Mouse (Mus musculus): ENCODE results near the gene Bst2.

Gene Bst2

GRCm38 (mm10) chr8:71537028-71537867 lies at the start of gene Bst2:
Gene Bst2, minus strand, starts transcription at chr8:71537456.
- peak; percentile 95 for DNase-seq (ENCODE audit: low spot score in 2 of 2)

GRCm38 (mm10) chr8:71586891-71587290 lies 49.6 kb upstream of the Bst2 start:
- DNase-seq (ENCODE audit: low spot score in 2 of 2): no peak

GRCm38 (mm10) chr8:71580201-71580600 lies 42.9 kb upstream of the Bst2 start:
- no peak for DNase-seq (ENCODE audit: low spot score in 2 of 2)

- DNase-seq (ENCODE audit: low spot score in 2 of 2): peak; percentile 67
These were observed 42.2 kb upstream of the Bst2 start for GRCm38 (mm10) chr8:71579476-71579875.

- no peak for DNase-seq (ENCODE audit: low spot score in 2 of 2)
These were observed 41.8 kb upstream of the Bst2 start for GRCm38 (mm10) chr8:71579009-71579408.

- DNase-seq (ENCODE audit: low spot score in 2 of 2): no peak
These were observed 40.7 kb upstream of the Bst2 start for GRCm38 (mm10) chr8:71577856-71578387.

- DNase-seq (ENCODE audit: low spot score in 2 of 2): no peak
These were observed 37.8 kb upstream of the Bst2 start for GRCm38 (mm10) chr8:71575020-71575419.

- no peak for DNase-seq (ENCODE audit: low spot score in 2 of 2)
These were observed 37.2 kb upstream of the Bst2 start for GRCm38 (mm10) chr8:71574426-71574825.

GRCm38 (mm10) chr8:71572847-71573633 lies 35.8 kb upstream of the Bst2 start:
- peak; percentile 69 to 81 for DNase-seq (ENCODE audit: low spot score in 2 of 2)

- DNase-seq (ENCODE audit: low spot score in 2 of 2): no peak
These were observed 34.8 kb upstream of the Bst2 start for GRCm38 (mm10) chr8:71572077-71572476.

GRCm38 (mm10) chr8:71570291-71570954 lies 33.2 kb upstream of the Bst2 start:
- DNase-seq (ENCODE audit: low spot score in 2 of 2): peak; percentile 90 to 92

- DNase-seq (ENCODE audit: low spot score in 2 of 2): peak; percentile 85 to 89
These were observed 32.4 kb upstream of the Bst2 start for GRCm38 (mm10) chr8:71569366-71570290.

- no peak for DNase-seq (ENCODE audit: low spot score in 2 of 2)
These were observed 31.7 kb upstream of the Bst2 start for GRCm38 (mm10) chr8:71568941-71569340.

- peak; percentile 74 to 84 for DNase-seq (ENCODE audit: low spot score in 2 of 2)
These were observed 31.2 kb upstream of the Bst2 start, which contains the start of gene Slc27a1 for GRCm38 (mm10) chr8:71568387-71568937. Gene Slc27a1, plus strand, starts transcription at chr8:71568882.

GRCm38 (mm10) chr8:71567587-71567986 lies 30.3 kb upstream of the Bst2 start:
- no peak for DNase-seq (ENCODE audit: low spot score in 2 of 2)

GRCm38 (mm10) chr8:71566501-71566900 lies 29.2 kb upstream of the Bst2 start, which contains the start of gene Nxnl1:
Gene Nxnl1, minus strand, starts transcription at chr8:71566601.
- no peak for DNase-seq (ENCODE audit: low spot score in 2 of 2)

- DNase-seq (ENCODE audit: low spot score in 2 of 2): no peak
These were observed 26.7 kb upstream of the Bst2 start for GRCm38 (mm10) chr8:71563992-71564391.

- DNase-seq (ENCODE audit: low spot score in 2 of 2): peak; percentile 63 to 78
These were observed 25.5 kb upstream of the Bst2 start for GRCm38 (mm10) chr8:71562751-71563150.

- DNase-seq (ENCODE audit: low spot score in 2 of 2): peak in 1 of 2 experiments; percentile 44
These were observed 24.1 kb upstream of the Bst2 start for GRCm38 (mm10) chr8:71561401-71561800.

- DNase-seq (ENCODE audit: low spot score in 2 of 2): no peak
These were observed 23.5 kb upstream of the Bst2 start for GRCm38 (mm10) chr8:71560765-71561164.
